Mouse (Mus musculus): ENCODE measurements around the gene Isca1.
"Not testable (repeated sequence)": the region's sequence is repeated elsewhere in the genome, so short reads cannot be mapped to it uniquely, and the experiment has no call there.

Isca1 gene

GRCm38 (mm10) chr13:59746711-59747110, 22.9 kb downstream of the Isca1 start, which contains the start of gene 1700014D04Rik:
1700014D04Rik (minus strand) TSS chr13:59746752.
- no peak for DNase-seq (ENCODE audit: low spot score in 2 of 2)

DNA sequence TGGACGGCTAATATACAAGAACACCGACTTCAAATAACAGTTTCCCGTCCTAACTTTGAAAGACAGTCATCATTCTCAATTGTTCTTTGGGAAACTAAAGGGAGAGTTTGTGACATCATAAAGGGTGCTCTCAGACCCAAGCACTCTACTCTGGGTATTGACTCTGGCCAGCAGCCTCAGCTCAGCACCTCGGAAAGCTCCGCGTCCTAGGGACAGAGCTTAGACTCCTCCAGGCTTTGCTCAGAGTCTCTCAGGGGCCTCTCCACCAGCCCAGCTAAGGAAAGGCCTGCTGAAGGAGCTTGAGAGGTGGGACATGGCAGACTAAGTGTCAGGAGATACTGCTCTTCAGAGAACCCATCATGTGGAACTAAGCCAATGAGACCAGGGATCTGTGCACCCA, 23.4 kb downstream of the Isca1 start:
- no peak for DNase-seq (ENCODE audit: low spot score in 2 of 2)

DNA sequence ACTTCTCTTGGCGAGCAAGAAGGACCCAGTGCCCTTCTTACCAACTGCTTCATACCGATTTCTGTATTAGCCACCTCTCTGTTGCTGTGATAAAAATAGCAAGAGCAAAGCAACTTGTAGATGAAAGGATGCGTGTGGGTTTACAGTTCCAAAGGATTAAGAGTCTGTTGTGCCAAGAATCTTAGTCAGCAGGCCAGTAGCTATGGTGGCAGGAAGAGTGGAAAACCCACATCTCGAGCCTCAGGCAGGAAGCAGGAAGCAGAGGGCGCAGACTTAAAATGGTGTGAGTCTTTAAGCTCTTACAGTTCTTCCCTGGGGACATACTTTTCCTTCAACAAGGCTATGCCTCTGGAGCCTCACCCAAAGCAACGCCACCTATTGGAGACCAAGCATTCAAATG, 24.1 kb downstream of the Isca1 start:
- DNase-seq (ENCODE audit: low spot score in 2 of 2), result no peak

DNA sequence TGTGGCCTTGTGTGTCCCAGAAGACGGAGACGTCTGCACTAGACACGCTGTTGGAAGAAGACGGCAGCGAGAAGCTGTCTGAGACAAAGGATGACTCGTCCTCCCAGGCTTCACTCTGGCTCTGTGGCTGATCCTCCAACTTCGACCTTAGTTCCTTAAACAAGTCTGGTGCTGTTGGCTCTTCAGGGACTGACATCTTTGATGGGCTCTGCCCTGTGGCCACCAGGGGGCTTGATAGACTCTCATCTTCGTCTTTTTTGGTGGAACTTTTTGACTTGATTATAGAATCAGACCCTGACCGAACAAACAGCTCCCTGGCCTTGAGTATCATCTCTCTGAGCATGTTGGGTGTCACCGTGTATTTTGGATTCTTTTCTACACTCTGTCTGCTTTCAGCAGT, 27.9 kb downstream of the Isca1 start:
- DNase-seq (ENCODE audit: low spot score in 2 of 2), result peak in 1 of 2 experiments; percentile 13

DNA sequence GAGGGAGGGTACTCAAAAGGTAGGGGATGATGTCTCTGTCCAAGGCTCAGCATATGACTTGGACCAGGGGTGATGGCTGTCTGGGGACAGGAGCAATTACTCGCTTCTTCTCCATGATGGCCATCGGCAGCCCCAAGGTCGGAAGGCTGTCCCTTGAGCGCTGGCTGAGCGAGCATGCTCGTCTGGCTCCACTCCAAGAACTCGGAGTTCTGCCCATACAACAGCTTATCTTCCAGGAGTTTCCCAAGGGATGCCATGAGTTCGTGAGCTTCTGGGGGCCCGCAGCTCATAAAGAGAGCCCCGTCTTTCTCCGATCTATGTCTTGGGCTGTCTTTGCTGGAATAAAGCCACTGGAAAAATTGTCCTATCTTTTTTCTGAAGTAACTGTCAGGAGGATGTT, 28.5 kb downstream of the Isca1 start:
- no peak for DNase-seq (ENCODE audit: low spot score in 2 of 2)

DNA sequence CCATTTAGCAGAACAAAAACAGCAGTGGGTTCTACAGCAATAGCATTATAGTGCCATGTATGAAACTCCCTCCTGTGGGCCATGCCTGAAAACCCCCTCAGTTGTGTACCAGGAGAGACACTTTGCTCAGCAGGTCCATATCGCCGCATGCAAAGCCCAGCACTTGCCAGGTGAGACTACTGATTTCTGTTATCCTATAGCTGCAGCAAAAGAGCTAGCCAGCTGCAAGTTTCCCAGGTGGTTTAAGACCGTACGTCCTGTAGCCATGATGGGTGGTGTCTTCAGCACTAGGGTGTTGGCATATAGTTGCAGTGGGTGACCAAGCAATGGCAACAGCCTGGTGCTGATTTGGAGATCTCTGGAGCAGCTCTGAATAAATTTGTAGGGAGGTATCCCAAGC, 30.2 kb downstream of the Isca1 start:
- DNase-seq (ENCODE audit: low spot score in 2 of 2), result peak; percentile 23 to 41

- peak; percentile 14 to 46 for DNase-seq (ENCODE audit: low spot score in 2 of 2)
These were observed 31.2 kb downstream of the Isca1 start for GRCm38 (mm10) chr13:59738455-59738854.

- no peak for DNase-seq (ENCODE audit: low spot score in 2 of 2)
These were observed 34.4 kb downstream of the Isca1 start for GRCm38 (mm10) chr13:59735190-59735589.

DNA sequence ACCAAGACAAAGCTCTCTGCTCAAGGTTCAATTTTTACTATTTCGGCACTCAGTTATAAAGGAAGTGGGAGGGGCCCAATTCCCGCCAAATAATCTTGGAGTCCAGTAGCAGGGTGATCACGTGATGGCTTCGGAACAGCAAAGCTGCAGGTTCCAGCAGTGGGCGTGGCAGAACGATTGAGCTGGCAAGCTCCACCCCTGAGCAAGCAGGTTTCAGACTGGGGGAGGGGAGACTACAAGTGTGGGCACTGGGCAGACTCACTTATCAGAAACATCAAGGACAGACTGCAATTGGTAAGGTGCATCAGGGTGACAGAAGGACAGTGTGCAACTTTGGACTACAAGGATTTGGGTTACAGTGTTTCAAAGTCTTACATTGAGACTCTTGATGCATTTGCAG, 35.3 kb downstream of the Isca1 start:
- peak; percentile 15 to 27 for DNase-seq (ENCODE audit: low spot score in 2 of 2)

- DNase-seq (ENCODE audit: low spot score in 2 of 2), result no peak
These were observed 35.7 kb downstream of the Isca1 start for GRCm38 (mm10) chr13:59733936-59734335.

DNA sequence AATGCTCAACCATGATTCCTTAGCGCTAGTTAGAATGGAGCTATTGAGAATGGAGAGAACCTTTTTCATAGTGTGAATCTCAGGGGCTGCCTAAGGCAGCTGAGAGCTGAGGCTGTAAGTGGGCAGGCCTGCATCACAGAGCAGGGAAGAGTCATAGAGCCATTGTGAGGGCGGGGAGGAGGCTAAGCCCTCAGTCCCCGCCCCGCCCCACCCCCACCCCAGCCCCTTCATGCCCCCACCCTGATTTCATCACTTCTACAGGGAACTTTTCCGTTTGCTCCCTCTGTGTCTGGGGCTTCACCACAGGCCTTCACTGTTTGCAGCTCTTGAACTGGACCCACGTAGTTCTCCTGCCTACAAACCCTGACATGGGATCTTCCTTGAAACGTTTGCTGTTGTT, 38.0 kb downstream of the Isca1 start, which contains the start of gene Spata31d1d:
TSS of gene Spata31d1d (minus strand) at position 101 of the 400 bp plus-strand sequence.
- no peak for DNase-seq (ENCODE audit: low spot score in 2 of 2)

DNA sequence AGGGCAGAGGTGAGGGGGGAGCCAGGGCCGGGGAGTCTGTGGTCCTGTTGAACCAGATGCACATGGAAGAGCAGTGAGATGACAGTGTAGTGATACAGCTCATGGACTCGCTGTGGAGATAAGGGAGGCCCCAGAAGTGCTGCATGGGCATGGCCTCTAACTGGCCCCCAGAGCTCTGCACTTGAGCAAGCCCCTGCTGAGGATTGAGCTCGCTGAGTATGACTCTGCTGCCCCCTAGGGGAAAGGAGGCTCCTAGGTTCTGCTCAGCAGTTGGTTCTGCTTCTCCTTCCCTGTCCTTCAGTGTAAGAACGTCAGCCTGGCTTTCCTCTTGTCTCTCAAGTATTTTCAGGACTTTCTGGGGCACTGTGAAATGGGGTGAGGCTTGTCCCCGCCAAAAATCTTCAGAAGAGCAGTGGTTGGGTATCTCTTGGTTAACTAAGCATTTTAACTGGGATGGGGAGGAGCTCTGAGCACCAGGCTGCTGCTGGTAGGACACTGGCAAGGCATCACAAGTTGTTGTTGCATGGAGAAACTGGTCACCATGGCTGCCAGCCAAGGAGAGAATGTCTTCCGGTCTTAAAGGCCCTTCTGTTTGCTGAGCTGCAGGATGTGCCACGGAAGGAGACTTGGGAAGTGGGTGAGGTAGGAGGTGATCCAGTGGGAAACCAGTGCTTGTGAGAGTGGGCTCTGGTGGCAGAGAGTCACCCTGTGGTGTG, 41.1 kb downstream of the Isca1 start:
- peak; percentile 73 to 76 for DNase-seq (ENCODE audit: low spot score in 2 of 2)

- no peak for DNase-seq (ENCODE audit: low spot score in 2 of 2)
These were observed 43.3 kb downstream of the Isca1 start for GRCm38 (mm10) chr13:59726139-59726867.

DNA sequence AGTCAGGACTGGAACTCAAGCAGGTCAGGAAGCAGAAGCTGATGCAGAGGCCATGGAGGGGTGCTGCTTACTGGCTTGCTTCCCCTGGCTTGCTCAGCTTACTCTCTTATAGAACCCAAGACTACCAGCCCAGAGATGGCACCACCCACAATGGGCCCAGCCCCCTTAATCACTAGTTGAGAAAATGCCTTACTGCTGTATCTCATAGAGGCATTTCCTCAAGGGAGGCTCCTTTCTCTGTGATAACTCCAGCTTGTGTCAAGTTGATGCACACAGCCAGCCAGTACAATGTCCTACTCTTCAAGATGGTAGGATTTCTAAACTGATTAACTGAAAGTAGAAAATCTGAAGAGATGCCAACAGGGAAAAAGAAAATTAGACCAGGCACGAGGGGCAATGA, 47.5 kb downstream of the Isca1 start:
- DNase-seq (ENCODE audit: low spot score in 2 of 2), result not testable (repeated sequence)

DNA sequence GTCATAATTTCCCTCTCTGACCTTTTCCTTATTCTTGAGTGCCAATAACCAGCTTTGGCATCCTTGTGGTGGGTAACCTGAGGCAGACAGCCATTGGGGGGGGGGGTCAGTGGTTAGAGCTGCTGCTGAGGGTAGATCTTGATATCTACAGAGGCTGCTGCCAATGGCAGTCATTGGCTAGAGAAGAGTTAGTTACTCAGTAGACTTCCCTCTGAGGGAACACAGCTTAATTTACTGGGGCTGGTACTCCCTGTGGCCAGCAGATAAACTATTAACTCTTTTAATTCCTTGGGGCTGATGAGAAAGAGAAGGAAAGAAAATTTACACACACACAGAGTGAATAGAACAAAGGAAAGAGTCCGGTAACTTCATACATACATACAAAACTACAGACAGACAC, 50.1 kb downstream of the Isca1 start:
- DNase-seq (ENCODE audit: low spot score in 2 of 2), result no peak

DNA sequence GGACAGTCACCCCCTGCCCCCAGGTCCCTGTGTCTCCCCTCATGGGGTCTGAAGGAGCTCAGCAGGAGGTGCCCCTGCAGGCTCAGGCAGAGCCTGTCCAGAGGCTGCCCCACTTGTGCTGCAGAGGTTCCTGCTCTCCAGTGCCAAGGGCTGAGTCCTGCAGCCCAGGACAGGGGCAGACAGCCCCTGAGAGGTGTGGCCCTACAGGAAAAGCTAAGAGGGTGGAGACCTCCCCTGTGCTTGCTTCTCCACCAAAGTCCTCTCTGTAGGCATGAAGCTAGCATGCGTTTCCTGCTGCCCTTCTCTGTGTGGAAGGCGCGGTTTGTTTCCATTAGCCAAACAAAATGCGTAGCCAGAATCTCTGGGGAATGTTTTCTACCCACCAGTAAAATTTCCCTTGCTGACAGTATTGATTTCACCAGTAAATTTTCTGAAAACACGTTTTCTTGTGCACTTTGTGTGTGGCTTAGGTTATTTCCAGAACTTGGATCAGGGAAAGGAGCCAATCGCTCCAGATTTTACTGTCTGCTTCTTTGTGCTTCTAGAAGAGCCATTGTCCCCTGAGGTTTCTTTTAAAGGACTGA, 50.7 kb downstream of the Isca1 start:
- DNase-seq (ENCODE audit: low spot score in 2 of 2), result not testable (repeated sequence)

DNA sequence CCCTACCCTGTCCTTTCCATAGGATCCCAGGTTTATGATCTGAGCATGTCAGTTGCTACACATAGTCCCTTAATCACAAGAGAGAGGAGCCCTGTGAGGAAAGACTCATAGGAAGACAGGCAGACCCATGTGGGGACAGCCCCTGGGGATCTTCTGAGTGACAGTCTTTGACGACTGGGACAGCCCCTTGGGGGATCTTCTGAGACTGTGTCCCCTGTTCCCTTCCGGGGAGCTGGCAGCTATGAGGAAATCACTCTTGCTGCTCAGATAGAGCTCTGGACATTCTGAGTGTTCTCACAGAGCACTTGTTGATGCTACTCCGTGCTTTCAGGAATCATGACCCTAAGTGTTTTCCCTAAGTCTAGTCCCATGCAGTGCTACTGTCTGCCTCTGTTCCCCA, 55.9 kb downstream of the Isca1 start:
- peak; percentile 26 to 29 for DNase-seq (ENCODE audit: low spot score in 2 of 2)

- not testable (repeated sequence) for DNase-seq (ENCODE audit: low spot score in 2 of 2)
These were observed 57.6 kb downstream of the Isca1 start, which contains the start of gene Spata31d1b for GRCm38 (mm10) chr13:59711984-59712383. Spata31d1b (plus strand) TSS chr13:59712284.

GRCm38 (mm10) chr13:59710230-59710629, 59.4 kb downstream of the Isca1 start, which contains the start of gene Spata31d1a:
Spata31d1a (minus strand) TSS chr13:59710330.
- DNase-seq (ENCODE audit: low spot score in 2 of 2), result no peak

All from spleen, postnatal 36 days (tissue).